Mouse (Mus musculus) cerebellum, postnatal 25 days (tissue): ENCODE data around the gene Mob1b.
A peak's percentile ranks its signal among the peaks of the same experiment; 100 is the strongest.

Experiments
- DNase-seq, 2 experiments: peaks; one replicate each; pipeline ENCODE4 v3.0.0; 2021; ENCODE audit warnings: mixed read lengths in 2 of 2

The Mob1b gene

GRCm38 (mm10) chr5:88785059-88785458, 64.4 kb downstream of the Mob1b start:
- DNase-seq: no peak

DNA sequence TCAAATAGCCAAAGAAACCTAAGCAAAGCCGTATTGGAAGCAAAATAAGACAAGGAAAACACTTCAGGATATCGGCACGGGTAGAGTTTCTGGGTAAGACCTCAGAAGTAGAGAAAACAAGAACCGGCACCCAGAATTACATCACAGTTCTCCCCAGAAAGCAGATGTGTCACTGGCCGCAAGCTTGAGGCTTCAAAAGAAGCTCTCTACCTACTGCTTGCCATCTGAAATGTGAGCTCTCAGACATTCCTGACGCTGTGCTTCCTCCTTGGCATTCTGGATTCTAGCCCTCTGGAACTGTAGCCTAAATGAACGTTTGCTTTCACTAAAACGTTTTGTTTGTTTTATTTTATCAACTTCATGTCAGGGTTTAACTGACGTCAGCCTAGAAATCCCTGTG, 70.0 kb downstream of the Mob1b start:
- DNase-seq: no peak

DNA sequence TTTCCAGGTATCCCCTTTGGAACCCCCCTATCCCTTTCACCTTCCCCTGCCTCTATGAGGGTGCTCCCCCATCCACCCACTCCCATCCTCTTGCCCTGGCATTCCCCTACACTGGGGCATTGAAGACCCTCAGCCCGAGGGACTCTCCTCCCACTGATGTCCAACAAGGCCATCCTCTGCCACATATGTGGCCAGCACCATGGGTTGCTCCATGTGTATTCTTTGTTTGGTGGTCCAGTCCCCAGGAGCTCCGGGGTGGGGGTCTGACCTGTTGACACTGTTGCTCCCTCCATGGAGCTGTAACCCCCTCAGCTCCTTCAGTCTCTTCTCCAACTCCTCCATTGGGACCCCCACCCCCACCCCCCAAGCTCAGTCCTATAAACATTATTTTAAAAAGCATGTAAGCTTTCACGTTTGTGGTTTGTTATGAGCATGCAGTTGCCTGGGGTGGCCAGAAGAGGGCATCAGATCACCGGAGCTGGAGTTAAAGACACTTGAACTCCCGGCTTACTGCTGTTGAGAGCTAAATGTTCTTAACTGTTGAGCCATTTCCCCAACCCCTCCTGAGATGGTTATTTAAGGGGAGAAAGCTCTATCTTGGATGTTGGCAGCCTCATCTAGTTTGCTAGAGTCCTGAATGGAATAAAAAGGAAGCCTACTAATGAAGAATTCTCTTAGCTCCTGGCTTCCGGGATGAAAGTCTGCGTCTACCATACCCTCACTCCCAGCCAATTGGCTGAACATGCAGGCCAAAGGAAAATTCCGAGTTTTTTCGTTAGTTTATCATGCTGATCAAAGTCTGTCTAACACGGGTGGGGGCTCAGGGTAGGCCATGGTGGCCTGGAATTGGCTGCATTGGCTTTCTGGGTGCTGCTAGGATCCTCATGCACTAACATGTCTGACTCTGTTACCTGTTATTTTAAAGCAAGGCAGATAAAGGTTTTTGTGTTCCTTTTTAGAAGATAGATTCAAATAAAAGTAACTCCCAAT, 70.9 kb downstream of the Mob1b start:
- DNase-seq: peak; percentile 71 to 80

GRCm38 (mm10) chr5:88793676-88794075, 73.0 kb downstream of the Mob1b start:
- DNase-seq: peak; percentile 72 to 79

DNA sequence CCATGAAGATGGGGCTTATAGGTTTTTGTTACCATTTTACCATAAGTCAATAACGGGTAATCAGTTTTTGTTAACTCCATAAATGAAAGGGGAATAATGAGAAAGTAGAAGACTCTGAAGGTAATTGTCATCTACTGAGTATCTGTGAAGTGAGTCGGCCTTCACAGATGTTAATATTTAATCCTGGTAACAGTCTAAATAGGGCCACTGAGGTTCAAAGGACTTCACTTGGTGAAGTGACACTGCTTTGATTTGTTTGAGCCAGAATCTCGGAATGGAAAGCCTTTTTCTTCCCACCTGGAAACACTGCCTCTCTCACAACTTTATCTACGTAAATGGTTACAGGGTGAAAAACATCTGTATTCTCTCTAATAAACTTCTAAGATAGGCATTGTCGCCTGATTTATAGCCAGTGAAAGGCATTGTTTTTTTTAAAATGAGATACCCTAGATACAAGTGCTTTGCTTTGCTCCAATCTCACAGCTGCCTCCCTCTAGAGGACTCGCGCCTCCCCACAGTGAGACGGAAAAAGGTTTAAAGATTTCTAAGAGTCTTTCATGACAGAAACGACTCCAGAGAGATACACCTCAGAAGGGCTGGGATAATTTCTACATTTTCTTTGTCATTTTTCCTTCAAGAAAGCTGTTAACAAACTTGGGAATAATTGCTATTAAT, 75.4 kb downstream of the Mob1b start:
- DNase-seq: no peak

DNA sequence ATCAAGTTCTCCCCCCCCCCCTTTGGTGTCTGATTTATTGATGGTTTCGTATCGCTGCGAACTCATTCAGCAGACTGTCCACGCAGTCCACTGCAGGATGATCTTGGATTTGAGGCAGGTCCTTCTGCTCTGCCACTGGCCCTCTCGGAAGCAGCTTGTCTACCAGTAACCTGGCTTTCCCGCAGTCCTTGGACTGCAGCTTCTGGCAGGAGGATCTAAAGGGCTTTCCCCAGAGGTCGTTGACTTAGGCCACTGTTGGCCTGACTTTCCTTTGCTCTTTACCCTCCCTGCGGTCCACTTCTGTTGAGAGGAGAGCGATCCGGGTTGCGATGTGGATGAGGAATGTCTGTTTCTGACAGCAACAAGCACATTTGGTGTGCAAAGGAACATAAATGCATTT, 75.9 kb downstream of the Mob1b start:
- DNase-seq: peak; percentile 55 to 65

- DNase-seq: no peak
Observed at GRCm38 (mm10) chr5:88797121-88797520, 76.5 kb downstream of the Mob1b start.

DNA sequence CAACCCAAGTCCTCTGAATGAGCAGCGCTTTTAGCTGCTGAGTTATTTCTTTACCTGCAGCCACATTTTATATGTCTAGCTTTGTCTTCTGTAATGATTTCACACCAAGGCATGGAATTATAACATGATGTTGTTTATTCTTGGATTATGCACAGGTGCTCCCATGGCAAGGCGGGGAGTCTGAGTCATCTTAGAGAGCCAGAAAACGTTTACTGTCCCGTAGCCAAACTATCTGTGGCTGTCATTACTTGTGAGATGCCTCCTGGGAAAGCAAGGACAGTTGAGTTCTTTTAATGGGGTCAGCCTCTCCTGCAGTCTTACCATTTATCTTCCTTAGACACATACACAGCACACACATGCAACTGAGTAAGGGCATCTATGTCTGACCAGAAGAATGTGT, 85.0 kb downstream of the Mob1b start:
- peak in 1 of 2 experiments; percentile 47 for DNase-seq

GRCm38 (mm10) chr5:88806278-88806677, 85.6 kb downstream of the Mob1b start:
- DNase-seq: peak; percentile 53 to 66

- DNase-seq: peak in 1 of 2 experiments; percentile 55
Observed at GRCm38 (mm10) chr5:88807342-88807741, 86.7 kb downstream of the Mob1b start.

DNA sequence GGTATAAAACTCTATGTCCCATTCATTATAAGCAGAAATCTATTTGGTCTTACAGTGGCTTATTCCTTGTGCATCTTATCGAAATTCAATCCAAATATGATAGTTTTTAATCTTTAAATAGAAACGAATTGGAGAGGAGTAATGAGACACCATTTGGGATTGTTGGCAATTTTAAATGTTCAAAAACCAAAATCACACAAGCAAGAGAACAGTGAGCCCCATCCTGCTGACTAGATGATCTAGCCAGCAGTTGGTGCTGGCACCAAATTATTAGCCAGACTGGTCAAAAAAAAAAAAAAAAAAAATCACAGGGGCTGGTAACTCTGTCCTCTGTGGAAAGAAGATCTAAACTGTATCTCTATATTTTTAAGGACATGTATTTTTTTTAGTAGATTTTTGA, 92.5 kb downstream of the Mob1b start:
- DNase-seq: peak in 1 of 2 experiments; percentile 64
